21 mouse cellular contexts compared by ENCODE assay signal in the genomic region with DNA sequence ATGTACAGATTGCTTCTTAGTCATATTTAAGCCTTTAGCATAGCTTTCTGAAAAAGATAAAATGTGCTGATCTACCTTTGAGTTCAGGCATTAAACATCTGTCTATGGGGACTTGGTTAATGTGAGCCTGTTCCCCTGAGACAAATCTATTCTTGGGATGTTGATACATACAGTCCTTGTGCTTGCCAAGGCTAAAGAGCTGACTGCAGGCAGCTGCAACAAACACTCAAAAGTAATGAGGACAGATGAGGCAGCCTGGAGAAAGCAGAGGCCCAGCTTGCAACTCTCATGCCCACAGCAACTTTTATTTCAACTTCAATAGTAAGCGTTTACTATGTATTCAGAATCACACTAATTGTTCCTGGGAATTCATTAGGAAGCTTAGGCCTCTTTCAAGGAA.
DNase-seq lines count a peak whose midpoint lies in the region; ATAC-seq and TF ChIP-seq lines count a peak whose summit lies in the region.
"Had no signal": no experiment of that assay in that cellular context is flagged by ENCODE, and none has a peak within 500 bp of the region (broad histone marks: within the 10 kb centered on the region; RNA-seq: fewer than 3 reads in every experiment).

No protein-coding gene starts in this region.

- no peaks in the 10 kb centered on the region for H3K9me3 ChIP-seq in forebrain, embryonic 14.5 days (replicated peaks; ENCODE audit: control insufficient read depth, low read length)
- H3K9me3 ChIP-seq in forebrain, embryonic 12.5 days = no peaks in the 10 kb centered on the region
- H3K9me3 ChIP-seq in midbrain, embryonic 14.5 days (ENCODE audit: control insufficient read depth, low read length) = no peaks in the 10 kb centered on the region
- no peaks in the 10 kb centered on the region for H3K9me3 ChIP-seq in midbrain, embryonic 15.5 days
- H3K9me3 ChIP-seq in forebrain, postnatal 0 days (ENCODE audit: low read length) = no peaks in the 10 kb centered on the region
- H3K9me3 ChIP-seq: embryonic facial prominence, embryonic 12.5 days; G1E; heart, embryonic 13.5 days had no signal

- WGBS in forebrain, embryonic 14.5 days = 35% methylated on average over 1 of the region's 1 CpGs
- WGBS in forebrain, embryonic 12.5 days = 57% methylated on average over 1 of the region's 1 CpGs
- WGBS in midbrain, embryonic 14.5 days = 68% methylated on average over 1 of the region's 1 CpGs
- 64% methylated on average over 1 of the region's 1 CpGs for WGBS in midbrain, embryonic 15.5 days
- 21% methylated on average over 1 of the region's 1 CpGs for WGBS in forebrain, postnatal 0 days

- no peak for TF ChIP-seq CTCF in brain, embryonic 14.5 days (IDR thresholded peaks at IDR 0.05; ENCODE audit: borderline replicate concordance, extremely low read depth, insufficient read depth, insufficient read length)
- no peak for TF ChIP-seq CTCF in forebrain, postnatal 0 days (IDR thresholded peaks at IDR 0.05; ENCODE audit: low read depth)

- H3K27ac ChIP-seq in forebrain, embryonic 14.5 days (ENCODE audit: low read depth, low read length) = no peak overlapping the region
- H3K27ac ChIP-seq in forebrain, embryonic 12.5 days = no peak overlapping the region
- no peak overlapping the region for H3K27ac ChIP-seq in midbrain, embryonic 14.5 days (replicated peaks; ENCODE audit: low read depth, low read length)
- H3K27ac ChIP-seq in midbrain, embryonic 15.5 days = no peak overlapping the region
- H3K27ac ChIP-seq in forebrain, postnatal 0 days (ENCODE audit: low read depth, low read length) = no peak overlapping the region
- H3K27ac ChIP-seq: embryonic facial prominence, embryonic 12.5 days; heart, embryonic 13.5 days had no signal

- no peak for TF ChIP-seq POLR2A in brain, embryonic 14.5 days (IDR thresholded peaks at IDR 0.05; ENCODE audit: borderline replicate concordance, extremely low read depth, insufficient read depth, insufficient read length, poor library complexity, severe bottlenecking)

- H3K27me3 ChIP-seq in forebrain, embryonic 14.5 days (replicated peaks; ENCODE audit: control insufficient read depth, insufficient read depth, low read length) = no peaks in the 10 kb centered on the region
- H3K27me3 ChIP-seq in forebrain, embryonic 12.5 days = no peaks in the 10 kb centered on the region
- no peaks in the 10 kb centered on the region for H3K27me3 ChIP-seq in midbrain, embryonic 14.5 days (ENCODE audit: control insufficient read depth, insufficient read depth, low read length)
- no peaks in the 10 kb centered on the region for H3K27me3 ChIP-seq in midbrain, embryonic 15.5 days (replicated peaks)
- no peaks in the 10 kb centered on the region for H3K27me3 ChIP-seq in forebrain, postnatal 0 days (ENCODE audit: insufficient read depth, low read length)
- H3K27me3 ChIP-seq: embryonic facial prominence, embryonic 12.5 days; heart, embryonic 13.5 days had no signal

- no peaks in the 10 kb centered on the region for H3K4me1 ChIP-seq in forebrain, embryonic 14.5 days (ENCODE audit: control insufficient read depth, insufficient read depth, low read length)
- H3K4me1 ChIP-seq in forebrain, embryonic 12.5 days = no peaks in the 10 kb centered on the region
- no peaks in the 10 kb centered on the region for H3K4me1 ChIP-seq in midbrain, embryonic 14.5 days (ENCODE audit: control insufficient read depth, insufficient read depth, low read length)
- H3K4me1 ChIP-seq in midbrain, embryonic 15.5 days = no peaks in the 10 kb centered on the region
- no peaks in the 10 kb centered on the region for H3K4me1 ChIP-seq in forebrain, postnatal 0 days (ENCODE audit: insufficient read depth)
- H3K4me1 ChIP-seq: embryonic facial prominence, embryonic 12.5 days; heart, embryonic 13.5 days had no signal

- no peak overlapping the region for H3K4me2 ChIP-seq in forebrain, embryonic 14.5 days (ENCODE audit: low read length)
- H3K4me2 ChIP-seq in forebrain, embryonic 12.5 days = no peak overlapping the region
- no peak overlapping the region for H3K4me2 ChIP-seq in midbrain, embryonic 14.5 days (ENCODE audit: low read length)
- no peak overlapping the region for H3K4me2 ChIP-seq in midbrain, embryonic 15.5 days
- no peak overlapping the region for H3K4me2 ChIP-seq in forebrain, postnatal 0 days (ENCODE audit: low read depth)
- H3K4me2 ChIP-seq: embryonic facial prominence, embryonic 12.5 days; heart, embryonic 13.5 days had no signal

- peak; percentile 52; the same call in 1 of the 2 replicates for ATAC-seq in forebrain, embryonic 14.5 days
- no peak for ATAC-seq in forebrain, embryonic 12.5 days (ENCODE audit: low FRiP score)
- no peak for ATAC-seq in midbrain, embryonic 14.5 days (ENCODE audit: low FRiP score, low TSS enrichment)
- no peak for ATAC-seq in midbrain, embryonic 15.5 days (replicated peaks)
- peak; percentile 43; the same call in 1 of the 2 replicates for ATAC-seq in forebrain, postnatal 0 days
- ATAC-seq: CD4-positive, CD25-positive, alpha-beta regulatory T cell, adult 4 months; hindbrain, embryonic 16.5 days had no signal

- peak; percentile 27 for DNase-seq in forebrain, embryonic 14.5 days (ENCODE audit: low spot score)
- peak; percentile 4 for DNase-seq in midbrain, embryonic 14.5 days
- peak; percentile 53 for DNase-seq in brain, embryonic 14.5 days (ENCODE audit: low read depth)
- DNase-seq in forebrain, postnatal 0 days = no peak
- no peak for DNase-seq in cerebellum, postnatal 25 days
- DNase-seq: adrenal gland, adult 8-10 months; adrenal gland, postnatal 36 days; cerebellum, adult 11-12 months; cerebellum, adult 9-10 months; cerebellum, postnatal 36 days; gastrocnemius, postnatal 36 days; heart, adult 11 months; heart, postnatal 36 days; kidney, adult 11 months had no signal

- H3K4me3 ChIP-seq in forebrain, embryonic 14.5 days (ENCODE audit: low read depth, low read length) = no peak overlapping the region
- no peak overlapping the region for H3K4me3 ChIP-seq in forebrain, embryonic 12.5 days (replicated peaks)
- H3K4me3 ChIP-seq in midbrain, embryonic 14.5 days (replicated peaks; ENCODE audit: low read depth, low read length) = no peak overlapping the region
- no peak overlapping the region for H3K4me3 ChIP-seq in midbrain, embryonic 15.5 days
- H3K4me3 ChIP-seq in forebrain, postnatal 0 days (ENCODE audit: low read depth, low read length) = no peak overlapping the region
- H3K4me3 ChIP-seq: embryonic facial prominence, embryonic 12.5 days; heart, embryonic 13.5 days had no signal

- no peaks in the 10 kb centered on the region for H3K36me3 ChIP-seq in forebrain, embryonic 14.5 days (ENCODE audit: control insufficient read depth, insufficient read depth, low read length)
- no peaks in the 10 kb centered on the region for H3K36me3 ChIP-seq in forebrain, embryonic 12.5 days (replicated peaks)
- no peaks in the 10 kb centered on the region for H3K36me3 ChIP-seq in midbrain, embryonic 14.5 days (ENCODE audit: control insufficient read depth, insufficient read depth, low read length)
- H3K36me3 ChIP-seq in midbrain, embryonic 15.5 days (replicated peaks) = no peaks in the 10 kb centered on the region
- no peaks in the 10 kb centered on the region for H3K36me3 ChIP-seq in forebrain, postnatal 0 days (ENCODE audit: insufficient read depth)
- H3K36me3 ChIP-seq: embryonic facial prominence, embryonic 12.5 days; G1E; heart, embryonic 13.5 days had no signal

- no peak overlapping the region for H3K9ac ChIP-seq in forebrain, embryonic 14.5 days (ENCODE audit: low read length)
- no peak overlapping the region for H3K9ac ChIP-seq in forebrain, embryonic 12.5 days
- H3K9ac ChIP-seq in midbrain, embryonic 14.5 days (replicated peaks; ENCODE audit: low read length) = no peak overlapping the region
- H3K9ac ChIP-seq in midbrain, embryonic 15.5 days = no peak overlapping the region
- no peak overlapping the region for H3K9ac ChIP-seq in forebrain, postnatal 0 days
- H3K9ac ChIP-seq: embryonic facial prominence, embryonic 12.5 days; heart, embryonic 13.5 days had no signal

Comparison
In these comparisons a context has a peak if more than half of its experiments do, and no peak if none do; other contexts are left out.
1. ATAC-seq: peak in forebrain, embryonic 14.5 days (single experiment) and forebrain, postnatal 0 days (single experiment); none in forebrain, embryonic 12.5 days (single experiment), midbrain, embryonic 14.5 days (single experiment) and midbrain, embryonic 15.5 days (single experiment).
2. DNase-seq: peak in forebrain, embryonic 14.5 days (single experiment), midbrain, embryonic 14.5 days (single experiment) and brain, embryonic 14.5 days (single experiment); none in forebrain, postnatal 0 days (single experiment) and cerebellum, postnatal 25 days (0 of 2).